Mouse (Mus musculus) natural killer cell, adult 2 months (primary cell): ENCODE results near the gene Eif4h.

Experiments
- DNase-seq, 2 experiments: peaks; one replicate each; pipeline ENCODE4 v3.0.0; 2022; ENCODE audit warnings: low spot score in 2 of 2

The Eif4h gene

DNA sequence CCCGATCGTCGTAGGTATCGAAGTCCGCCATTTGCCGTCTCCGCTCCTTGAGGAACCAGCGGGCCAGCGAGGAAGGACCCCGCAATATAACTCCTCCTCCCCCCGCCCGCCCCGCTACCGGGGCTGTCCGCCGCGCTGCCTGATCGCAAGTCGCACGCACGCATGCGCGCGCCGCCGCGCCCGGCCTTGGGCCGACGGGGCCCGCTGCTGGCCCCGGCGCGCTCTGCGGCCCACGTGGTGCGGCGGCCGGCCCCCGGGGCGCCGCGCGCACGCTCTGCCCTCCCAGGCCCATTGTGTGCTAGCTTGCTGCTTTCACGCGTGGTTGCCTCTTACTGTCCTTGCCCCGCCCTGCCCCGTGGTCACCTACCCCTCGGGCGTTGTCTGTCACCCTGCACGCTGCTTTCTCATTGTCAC is at the start of gene Eif4h:
Gene Eif4h (minus strand): TSS at position 222 of the 414 bp plus-strand sequence.
- DNase-seq: peak; percentile 97

DNA sequence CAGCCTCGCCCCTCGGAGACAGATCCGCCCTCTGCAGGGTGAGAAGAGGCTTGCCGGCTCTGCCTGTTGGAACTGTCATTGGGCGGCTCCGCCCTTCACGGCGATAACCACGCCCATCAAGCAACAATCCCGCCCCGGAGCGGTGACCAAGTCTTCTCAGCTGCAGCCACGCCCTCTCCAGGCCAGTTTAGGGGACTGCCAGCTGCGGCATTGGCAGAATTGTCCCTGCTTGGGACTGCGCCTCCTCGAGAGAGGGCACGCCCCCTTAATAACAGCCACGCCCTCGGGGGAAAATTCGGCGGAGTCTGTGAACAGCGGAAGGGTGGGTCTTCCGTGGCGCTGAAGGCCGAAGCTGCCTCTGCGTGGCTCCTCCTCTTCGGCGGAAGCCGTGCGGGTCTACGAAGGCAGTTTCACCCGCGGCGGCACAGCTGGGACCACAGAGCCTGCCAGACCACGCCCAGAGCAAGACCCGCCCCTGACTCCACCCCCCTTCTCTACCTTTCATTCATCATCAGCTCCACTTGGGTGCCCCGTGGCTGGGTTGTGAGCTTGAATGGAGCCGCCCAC is 49.5 kb upstream of the Eif4h start:
- peak; percentile 100 for DNase-seq

DNA sequence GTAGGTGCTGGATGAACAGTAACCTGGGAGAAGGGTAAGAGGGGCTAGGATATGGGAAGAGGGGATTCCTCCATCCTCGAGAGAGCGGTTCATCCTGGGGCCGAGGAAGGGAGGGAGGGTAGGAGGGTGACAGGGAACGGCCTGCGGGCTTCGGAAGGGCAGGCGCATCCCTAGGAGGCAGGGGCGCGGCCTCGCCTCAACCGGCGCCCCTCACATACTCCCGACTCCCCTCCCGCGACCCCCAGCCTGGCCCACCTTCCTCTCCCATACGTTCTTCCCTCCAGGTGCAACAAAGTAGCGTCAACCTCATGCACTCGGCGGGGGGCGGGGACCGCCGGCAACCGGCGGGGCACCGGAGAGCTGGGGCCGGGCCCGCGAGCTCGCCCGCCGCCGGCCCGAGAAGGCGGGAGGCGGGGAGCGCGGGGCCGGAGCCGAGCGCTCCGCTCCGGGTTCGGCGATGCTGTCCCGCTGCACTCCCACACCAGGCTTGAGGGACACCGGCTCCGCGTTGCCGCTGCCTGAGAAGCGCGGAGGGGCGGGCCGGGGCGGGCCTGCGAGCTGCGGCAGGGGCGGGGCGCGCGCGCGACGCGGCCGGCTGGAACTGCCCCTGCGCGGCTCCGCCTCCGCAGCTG is 48.9 kb upstream of the Eif4h start, which contains the start of gene Limk1:
Gene Limk1 (minus strand): TSS at position 513 of the 632 bp plus-strand sequence.
- no peak for DNase-seq

DNA sequence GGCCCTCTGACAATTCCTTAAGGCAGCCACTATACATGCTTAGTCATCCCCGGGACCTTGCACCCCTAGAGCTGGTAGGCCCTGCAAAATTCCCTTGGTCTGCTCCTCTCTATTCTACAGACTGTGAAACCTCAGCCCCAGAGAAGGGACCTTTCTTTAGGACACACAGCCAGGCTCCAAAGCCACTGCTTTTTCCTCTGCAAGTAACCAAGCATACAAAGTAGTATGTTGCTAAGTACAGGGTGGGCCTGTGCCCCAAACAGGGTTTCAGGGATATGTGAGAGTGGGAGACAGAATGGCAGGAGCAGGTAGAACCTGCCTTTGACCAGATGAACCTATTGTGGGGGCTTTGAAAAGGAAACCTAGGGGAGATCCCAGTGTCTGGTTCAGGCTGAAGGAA is 47.9 kb upstream of the Eif4h start:
- no peak for DNase-seq

DNA sequence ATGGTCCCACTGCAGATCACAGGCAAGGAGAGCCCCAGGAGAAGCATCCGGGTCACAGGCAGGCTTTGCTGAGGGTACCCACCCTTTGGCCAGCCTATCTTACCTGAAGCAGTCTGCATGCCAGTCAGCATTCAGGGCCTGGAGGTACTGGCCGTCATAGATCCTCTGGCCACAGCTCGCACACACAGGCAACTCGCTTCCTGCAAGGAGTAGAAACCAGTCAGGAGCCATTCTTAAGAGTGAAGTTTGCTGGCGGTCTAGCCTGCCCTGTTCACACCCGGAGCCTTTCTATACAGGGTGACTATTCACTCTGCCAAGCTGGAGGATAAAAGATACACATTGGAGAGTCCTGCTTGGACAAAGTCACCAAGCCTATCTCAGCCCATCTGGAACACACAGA is 47.3 kb upstream of the Eif4h start:
- DNase-seq: no peak

DNA sequence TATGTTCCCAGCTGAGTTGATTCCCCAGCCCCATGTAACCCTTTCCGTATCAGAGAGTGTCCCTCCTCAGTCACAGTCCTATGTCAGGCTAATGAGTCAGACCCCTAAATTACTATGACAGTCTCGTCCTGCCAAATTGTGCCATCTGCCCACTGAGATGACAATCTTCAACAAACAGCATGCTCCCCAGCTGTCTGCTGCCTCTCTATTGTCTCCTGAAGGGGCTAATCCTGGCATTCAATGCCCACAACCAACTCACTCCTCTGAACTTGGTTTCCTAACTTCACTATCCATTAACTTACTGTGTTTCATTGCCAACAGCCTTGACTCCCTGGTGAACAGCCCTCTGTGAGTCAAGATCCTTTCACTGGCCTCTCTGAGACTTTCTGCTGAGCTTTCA is 45.1 kb upstream of the Eif4h start:
- no peak for DNase-seq

DNA sequence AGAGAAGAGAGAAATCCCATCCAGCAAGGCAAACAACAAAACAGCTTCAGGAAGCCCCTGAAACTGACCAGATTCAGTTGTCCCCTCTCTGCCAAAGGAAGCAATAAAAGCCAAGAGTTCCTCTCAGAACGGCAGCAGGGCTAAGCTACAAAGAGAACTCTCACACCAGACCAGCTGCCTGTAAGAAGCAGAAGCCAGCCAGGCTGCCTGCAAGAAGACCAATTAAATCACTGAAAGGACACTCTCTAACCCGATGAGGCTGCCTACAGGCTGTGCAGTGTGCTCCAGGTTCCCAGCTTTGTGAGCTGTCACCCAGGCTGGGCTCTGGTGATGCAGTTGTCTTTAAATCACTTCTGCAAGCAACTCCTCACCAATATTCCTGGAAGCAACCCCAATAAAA is 44.5 kb upstream of the Eif4h start:
- DNase-seq: no peak

DNA sequence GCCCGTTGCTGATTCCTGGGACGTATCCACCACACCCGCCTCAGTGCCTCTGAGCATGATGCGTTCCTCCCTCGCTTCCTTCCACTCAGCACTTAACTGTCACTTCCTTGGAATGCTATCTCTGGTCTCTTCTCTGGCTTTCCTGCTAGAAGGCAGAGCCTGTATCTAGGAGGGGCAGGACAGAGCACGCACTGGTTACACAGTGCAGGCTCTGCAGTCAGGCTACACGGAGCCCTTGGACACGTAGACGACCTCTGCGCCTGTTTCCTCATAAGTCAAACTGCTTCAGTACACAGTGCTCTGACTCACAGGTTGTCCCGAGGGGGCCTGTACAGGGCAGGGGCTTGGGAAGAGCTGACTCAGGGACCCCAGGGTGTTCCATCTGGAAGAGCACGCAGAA is 40.9 kb upstream of the Eif4h start:
- no peak for DNase-seq

DNA sequence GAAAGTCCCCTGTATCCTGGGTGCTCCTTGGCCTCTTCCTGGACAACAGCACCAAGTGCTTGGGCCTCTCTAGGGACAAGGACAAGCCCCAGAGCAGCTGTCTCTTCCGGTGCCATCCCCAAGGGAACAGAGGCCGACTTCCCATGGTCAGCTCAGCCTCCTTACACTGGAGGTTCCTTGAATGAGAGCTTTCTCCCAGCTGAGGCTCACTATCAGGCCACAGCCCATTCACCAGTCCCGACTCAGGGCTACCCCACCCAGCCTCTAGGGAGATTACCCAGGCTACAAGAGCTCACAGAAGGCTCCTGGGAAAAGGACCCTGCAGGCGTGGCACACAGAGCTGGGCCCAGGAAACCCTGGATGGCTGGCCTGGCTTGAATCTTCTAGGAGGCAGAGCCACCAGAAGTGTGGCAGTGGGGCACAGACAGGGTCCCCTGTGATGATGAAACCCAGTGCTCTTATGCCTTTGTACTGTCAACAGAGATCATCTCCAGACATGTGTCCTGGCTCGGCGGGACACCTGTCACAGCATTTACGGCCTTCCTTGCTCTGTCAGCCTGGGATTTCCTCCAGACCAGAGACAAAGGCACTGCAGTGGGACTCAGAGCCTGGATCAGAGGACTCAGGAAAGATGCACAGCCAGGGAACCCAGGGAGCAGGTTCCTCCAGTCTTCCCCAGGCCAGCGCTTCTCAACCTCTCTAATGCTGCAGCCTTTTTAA is 39.7 kb upstream of the Eif4h start:
- no peak for DNase-seq

DNA sequence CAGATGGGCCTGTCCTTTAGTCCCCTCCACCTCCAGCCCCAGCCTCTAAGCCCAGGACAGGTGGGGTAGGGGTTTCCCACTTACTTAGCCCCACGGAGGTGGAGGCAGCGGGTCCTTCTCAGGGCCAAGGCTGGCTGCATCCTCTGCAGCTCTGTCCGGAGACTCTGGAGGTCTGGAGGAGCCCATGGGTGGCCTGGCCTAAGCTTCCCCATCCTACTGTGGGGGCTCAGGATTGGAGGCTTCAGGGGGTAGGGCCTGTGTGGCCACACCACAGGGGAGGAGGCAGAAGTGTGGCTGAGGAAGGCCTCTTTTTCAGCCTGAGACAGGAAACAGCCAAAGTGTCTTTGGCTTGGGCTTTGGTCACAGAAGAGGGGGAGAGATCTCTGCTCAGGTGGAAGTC is 38.7 kb upstream of the Eif4h start:
- peak; percentile 52 to 63 for DNase-seq

DNA sequence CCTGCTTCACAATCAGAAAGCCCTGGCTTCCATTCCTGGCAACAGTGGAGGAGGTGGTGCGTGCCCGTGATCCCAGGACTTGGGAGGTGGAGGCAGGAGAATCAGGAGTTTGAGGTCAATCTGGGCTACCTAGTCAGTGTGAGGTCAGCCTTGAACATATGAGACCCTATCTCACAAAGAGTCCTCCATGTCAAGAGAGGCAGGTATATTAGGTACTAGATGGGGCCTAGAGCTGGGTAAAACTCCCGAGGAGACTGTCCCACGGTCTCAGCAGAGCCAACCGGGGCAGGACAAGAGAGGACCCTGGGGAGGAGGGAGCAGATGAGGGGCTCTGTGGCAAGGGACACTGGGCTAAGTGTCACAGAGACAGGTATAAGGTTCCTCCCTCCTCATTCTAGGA is 38.2 kb upstream of the Eif4h start:
- DNase-seq: no peak

DNA sequence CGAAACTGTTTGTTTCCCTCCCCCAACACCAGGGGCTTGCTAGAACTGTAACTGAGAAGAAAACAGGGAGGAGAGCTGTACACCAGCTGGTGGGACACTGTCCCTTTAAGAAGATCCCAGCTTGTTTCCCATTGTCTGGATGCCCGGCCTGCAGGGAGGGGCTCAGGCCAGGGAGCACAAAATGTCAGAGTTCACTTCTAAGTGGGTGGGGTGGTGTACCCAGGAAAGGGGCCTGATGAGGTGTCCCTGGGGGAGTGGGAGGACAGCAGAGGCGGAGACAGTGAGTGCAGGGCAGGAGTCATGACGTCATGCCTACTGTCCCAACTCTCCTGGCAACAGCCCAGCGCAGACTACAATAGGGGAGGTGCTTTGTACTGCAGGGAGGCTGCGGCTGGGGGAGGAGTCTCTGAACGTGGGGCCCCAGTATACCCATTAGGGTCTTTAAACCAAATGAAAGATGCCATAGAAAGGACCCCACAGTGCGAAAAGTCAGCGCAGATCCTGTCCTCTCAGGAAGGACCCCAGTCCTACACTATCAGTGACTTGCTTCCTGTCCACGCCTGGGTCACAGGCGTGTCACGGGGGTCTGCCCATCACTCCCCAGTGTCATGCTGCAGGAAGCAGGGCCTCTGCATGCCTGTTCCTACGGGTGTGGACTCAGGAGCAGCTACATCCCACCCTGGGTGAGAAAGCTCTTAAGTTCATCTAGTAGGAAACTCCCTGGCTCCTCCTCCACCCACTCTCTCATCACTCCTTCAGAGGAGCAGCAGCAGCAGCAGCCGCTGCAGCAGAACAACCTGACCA is 36.9 kb upstream of the Eif4h start:
- peak; percentile 43 to 54 for DNase-seq

DNA sequence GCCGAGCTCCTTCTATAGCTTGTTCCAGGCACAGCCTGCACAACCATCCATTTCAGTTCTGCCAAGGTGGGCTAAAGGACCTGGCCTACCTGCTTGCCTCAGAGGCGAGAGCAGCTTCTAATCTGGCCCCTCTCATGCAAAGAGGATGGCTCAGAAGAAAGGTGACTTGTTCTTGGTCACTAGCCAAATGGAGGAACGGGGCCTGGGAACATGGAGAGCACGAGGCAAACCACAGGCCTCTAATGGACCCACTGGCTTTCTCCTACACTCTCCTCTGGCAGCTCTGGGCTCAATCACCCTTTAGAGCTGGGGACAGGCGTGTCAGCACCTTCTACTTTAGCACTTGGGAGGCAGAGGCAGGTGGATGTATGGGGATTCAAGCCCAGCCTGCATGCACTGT is 35.7 kb upstream of the Eif4h start:
- no peak for DNase-seq

DNA sequence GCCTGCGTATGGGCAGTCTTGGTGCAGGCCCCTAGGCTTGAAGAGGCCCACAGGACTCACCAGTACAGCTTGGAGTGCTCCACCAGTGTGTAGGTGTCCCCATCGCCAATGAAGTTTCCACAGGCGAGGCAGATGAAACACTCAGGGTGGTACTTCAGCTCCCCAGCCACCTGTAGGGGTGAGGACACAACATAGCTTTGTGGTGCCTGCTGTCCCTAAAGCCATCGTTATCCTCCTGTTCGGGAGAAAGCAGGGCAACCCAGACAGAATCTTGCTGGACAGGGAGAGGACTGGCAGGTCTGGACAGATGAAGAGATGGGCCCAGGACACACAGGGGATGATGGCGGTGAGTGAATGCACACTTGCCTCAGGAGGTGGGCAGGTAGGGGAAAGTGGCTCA is 33.3 kb upstream of the Eif4h start:
- DNase-seq: no peak

DNA sequence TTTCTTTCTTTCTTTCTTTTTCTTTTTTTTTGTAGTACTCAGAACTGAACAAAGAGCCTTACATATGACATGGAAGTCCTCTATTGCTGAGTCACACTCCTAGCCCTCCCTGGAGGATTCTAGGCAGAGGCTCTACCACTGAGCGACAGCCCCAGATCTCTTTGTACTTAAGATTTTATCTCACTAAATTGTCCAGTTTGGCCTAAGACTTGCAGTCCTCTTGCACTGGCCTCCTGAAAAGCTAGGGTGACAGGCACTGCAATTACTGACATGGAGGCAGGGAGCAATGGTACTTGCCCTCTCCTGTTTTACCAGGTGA is 32.9 kb upstream of the Eif4h start:
- DNase-seq: no peak

DNA sequence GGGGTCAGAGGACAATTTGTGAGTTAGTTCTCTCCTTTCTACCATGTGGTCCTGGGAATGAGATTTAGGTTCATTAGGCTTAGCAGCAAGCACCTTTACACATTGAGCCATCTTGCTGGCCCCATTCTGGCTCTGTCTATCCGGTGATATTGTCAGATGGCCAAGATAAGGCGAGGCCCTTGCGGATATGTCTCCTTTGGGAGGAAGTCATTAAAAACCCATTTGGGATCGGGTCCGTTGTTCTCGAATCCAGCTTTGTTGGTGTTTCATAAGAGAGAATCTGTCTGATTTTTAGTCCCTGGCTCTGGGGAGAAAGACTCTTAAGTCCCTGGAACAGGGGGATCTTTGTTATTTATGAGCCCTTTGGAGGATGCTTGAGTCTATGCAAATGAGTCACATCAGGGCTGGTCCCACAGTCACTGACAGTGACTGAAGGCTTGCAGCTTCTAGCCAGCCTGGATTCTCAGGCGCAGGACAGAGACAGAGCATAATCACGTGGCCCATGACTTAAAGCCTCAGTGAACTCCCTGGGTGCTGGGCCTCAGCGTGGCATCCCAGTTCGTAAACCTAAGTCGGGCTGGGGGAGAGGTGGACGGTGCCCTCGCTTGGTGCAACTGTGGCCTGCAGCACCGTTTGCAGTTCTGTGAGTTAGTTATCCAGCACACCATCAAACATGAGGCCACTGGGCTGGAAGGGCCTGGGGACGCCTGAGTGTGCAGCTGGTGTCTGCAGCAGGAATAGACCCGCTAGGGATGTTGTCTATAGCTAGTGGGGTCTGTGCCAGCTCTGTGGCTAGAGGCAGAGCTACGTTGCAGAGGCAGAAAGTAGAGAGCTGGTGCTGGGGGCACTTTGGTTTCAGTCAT is 32.3 kb upstream of the Eif4h start:
- DNase-seq: no peak

DNA sequence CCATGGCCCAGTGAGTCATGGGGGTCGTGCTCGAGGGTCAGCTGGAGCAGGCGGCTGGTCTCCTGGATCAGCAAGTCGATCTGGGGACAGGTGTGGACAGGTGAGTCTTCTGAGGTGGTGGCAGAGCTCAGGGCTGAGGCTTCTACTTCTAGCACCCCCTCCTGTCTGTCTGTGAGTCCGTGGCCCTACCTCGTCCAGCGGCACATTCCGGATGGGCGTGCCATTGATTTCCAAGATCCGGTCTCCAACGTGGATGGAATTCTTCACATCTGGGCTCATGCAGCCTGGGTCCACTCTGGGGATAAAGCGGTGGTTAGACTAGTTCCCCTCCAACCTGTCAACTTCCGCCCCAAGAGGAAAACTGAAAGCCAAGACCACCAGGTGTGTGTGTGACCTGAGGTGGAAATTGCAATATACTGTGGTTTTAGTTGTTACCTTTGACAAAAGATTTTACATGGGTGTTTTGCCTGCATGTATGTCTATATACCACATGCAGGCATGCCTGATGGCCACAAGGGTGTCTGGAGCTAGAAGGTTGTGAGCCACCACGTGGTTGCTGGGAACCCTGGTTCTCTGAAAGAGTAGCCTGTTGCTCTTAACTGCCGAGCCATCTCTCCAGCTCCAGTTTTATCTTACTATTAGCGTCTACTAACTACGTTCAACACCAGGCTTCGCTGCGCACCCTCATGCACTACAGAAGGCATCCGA is 29.9 kb upstream of the Eif4h start:
- no peak for DNase-seq

DNA sequence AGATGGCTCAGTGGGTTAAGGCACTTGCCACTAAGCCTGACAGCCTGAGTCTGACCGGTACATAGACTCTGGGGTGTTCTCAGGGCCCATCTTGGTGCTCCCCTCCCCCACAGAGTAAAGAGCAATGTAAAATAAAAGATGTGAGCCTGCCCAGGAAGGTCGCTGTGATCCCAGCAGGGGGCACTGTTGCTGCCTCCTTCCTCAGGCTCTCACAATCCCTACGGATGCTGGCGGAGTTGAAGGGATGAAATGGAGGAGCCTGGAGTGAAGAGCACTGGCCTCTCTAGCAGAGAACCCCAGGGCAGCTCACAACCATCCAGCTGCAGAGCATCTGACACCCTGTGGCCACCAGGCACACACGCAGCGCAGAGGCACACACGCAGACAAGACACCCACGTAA is 29.2 kb upstream of the Eif4h start:
- no peak for DNase-seq

DNA sequence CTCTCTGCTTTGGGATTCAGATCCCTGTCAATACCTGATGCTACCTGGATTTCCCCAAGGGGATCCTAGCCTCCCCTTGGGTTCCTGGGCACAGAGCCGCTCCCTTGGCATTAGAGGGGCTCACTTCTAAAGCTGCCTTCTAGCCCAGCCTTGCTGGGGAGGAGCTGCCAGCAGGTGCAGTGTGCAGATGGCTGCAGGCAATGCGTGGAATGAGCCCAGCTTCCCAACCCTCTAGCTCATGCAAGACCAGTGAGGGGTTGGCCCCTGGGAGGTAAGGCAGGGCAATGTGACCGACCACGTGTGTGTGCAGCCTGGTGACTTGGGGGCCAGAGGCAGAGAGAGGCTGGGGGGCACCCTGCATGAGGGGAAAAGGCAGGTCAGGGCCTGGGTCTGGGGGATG is 17.4 kb upstream of the Eif4h start:
- DNase-seq: no peak

DNA sequence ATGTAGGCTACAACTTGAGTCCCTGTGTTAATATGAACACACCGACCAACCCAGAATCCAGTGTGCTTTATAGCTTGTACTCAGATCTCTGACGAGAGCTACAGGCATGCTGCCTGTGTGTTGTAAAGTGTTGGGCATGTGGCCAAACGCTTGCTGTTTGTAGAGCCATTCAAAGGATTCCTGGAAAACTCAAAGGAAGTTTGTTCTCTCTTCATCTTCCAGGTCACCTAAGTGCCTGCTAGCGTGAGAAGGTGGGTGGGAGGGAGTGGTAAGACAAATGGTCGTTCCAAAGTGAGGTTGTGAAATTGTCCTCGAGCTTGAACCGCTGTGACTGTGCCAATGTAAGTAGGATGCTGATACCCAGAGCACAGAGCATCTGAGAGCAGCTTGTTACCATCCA is 12.7 kb upstream of the Eif4h start:
- DNase-seq: no peak

DNA sequence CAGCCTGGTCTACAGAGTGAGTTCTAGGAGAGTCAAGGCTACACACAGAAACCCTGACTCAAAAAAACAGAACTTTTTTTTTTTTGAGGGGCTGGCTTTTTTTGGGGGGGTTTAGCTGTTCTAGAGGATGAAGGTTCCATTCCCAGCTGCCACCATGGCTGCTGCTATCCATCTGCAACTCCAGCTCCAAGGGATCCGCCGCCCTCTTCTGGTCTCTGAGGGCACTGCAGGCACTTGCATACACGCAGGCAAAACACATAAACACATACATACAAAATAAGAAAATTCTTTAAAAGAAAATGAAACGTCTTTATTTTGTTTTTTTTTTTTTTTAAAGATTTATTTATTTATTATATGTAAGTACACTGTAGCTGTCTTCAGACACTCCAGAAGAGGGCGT is 11.6 kb upstream of the Eif4h start:
- DNase-seq: peak; percentile 54 to 66
